Mouse (Mus musculus) T-helper 1 cell (primary cell): ENCODE measurements around the gene Gm2310.
"Not testable (repeated sequence)": the region's sequence is repeated elsewhere in the genome, so short reads cannot be mapped to it uniquely, and the experiment has no call there.

Experiments
- in situ Hi-C: fragments of 300-600 bp; cut with MboI, MseI; formaldehyde crosslinking; loops from one replicate; pipeline ENCODE4 v1.15.1; 2025; ENCODE audit warnings: high pct_unique_total_duplicates

The Gm2310 gene

GRCm38 (mm10) chr15:8519853-8520252 is at the start of gene Gm2310:
Gm2310 (minus strand) TSS chr15:8519953.
- in situ Hi-C loops: not testable (repeated sequence)

GRCm38 (mm10) chr15:8568645-8569528 is 49.1 kb upstream of the Gm2310 start:
- in situ Hi-C loops: no loop called here

GRCm38 (mm10) chr15:8568286-8568644 is 48.5 kb upstream of the Gm2310 start:
- in situ Hi-C loops: no loop called here

- in situ Hi-C loops: no loop called here
Observed at GRCm38 (mm10) chr15:8565416-8565815, 45.7 kb upstream of the Gm2310 start.

- in situ Hi-C loops: no loop called here
Observed at GRCm38 (mm10) chr15:8564331-8564730, 44.6 kb upstream of the Gm2310 start.

GRCm38 (mm10) chr15:8563423-8564194 is 43.9 kb upstream of the Gm2310 start:
- in situ Hi-C loops: no loop called here

GRCm38 (mm10) chr15:8562776-8563175 is 43.0 kb upstream of the Gm2310 start:
- in situ Hi-C loops: no loop called here

GRCm38 (mm10) chr15:8531201-8531600 is 11.4 kb upstream of the Gm2310 start:
- in situ Hi-C loops: no loop called here

- in situ Hi-C loops: no loop called here
Observed at GRCm38 (mm10) chr15:8512957-8513356, 6.8 kb downstream of the Gm2310 start.

GRCm38 (mm10) chr15:8511861-8512260 is 7.9 kb downstream of the Gm2310 start:
- in situ Hi-C loops: no loop called here

GRCm38 (mm10) chr15:8502431-8502830 is 17.3 kb downstream of the Gm2310 start:
- in situ Hi-C loops: no loop called here

GRCm38 (mm10) chr15:8485261-8485660 is 34.5 kb downstream of the Gm2310 start:
- in situ Hi-C loops: no loop called here

GRCm38 (mm10) chr15:8469006-8469575 is 50.7 kb downstream of the Gm2310 start:
- in situ Hi-C loops: no loop called here
